Mouse (Mus musculus): ENCODE measurements around the gene Rabac1.

GRCm38 (mm10) chr7:24948774-24949173 is 23.8 kb downstream of the Rabac1 start:
- TF ChIP-seq CTCF (IDR thresholded peaks at IDR 0.05; ENCODE audit: low read depth) (no peak), EP300 (IDR thresholded peaks at IDR 0.05; ENCODE audit: low read depth) (no peak)
